Mouse (Mus musculus) liver, embryonic 14.5 days (tissue): Measurements from ENCODE around the gene Bbs7. TPM values are rescaled to one million over a fixed set of nuclear protein-coding genes. Genes with fewer than 3 reads are reported as not detected.

Experiments
- ATAC-seq: fragments of 200-750 bp; cut with Nextera tagmentation; 2 replicates; pipeline ENCODE4 v1.8.0; 2017; ENCODE audit warnings: moderate number of reproducible peaks, mild to moderate bottlenecking, moderate library complexity; ENCODE audit not compliant: insufficient read depth
- DNase-seq, 3 experiments: peaks; one replicate each; pipeline ENCODE4 v3.0.0-alpha.2; 2012 to 2013; ENCODE audit warnings: low read depth in 3 of 3, low spot score in 3 of 3
- H3K27ac ChIP-seq: fragments of 300-500 bp; sonication (generic); 2 replicates; pipeline ENCODE4 v1.5.1; 2014; ENCODE audit warnings: moderate library complexity, mild to moderate bottlenecking, control low read depth, inconsistent platforms
- H3K27me3 ChIP-seq: fragments of 300-500 bp; sonication (generic); 2 replicates; pipeline ENCODE4 v1.6.1; 2014; ENCODE audit warnings: mild to moderate bottlenecking, low read length, moderate library complexity; ENCODE audit not compliant: control insufficient read depth, insufficient read depth
- H3K36me3 ChIP-seq: fragments of 300-500 bp; sonication (generic); replicated peaks from 2 replicates; pipeline ENCODE4 v1.6.1; 2014; ENCODE audit warnings: low read depth; ENCODE audit not compliant: control insufficient read depth, insufficient read depth
- H3K4me1 ChIP-seq, 2 experiments: fragments of 200-500 bp in 1 of 2; fragments of 300-500 bp in 1 of 2; sonication (generic) in 1 of 2; replicated peaks; 2 replicates each; pipeline ENCODE4 v1.6.1; 2012 to 2014; ENCODE audit warnings: antibody characterized with exemption in 1 of 2, inconsistent platforms in 1 of 2, low read length in 1 of 2; ENCODE audit not compliant: control insufficient read depth in 2 of 2, insufficient read depth in 2 of 2
- H3K4me2 ChIP-seq: fragments of 300-500 bp; sonication (generic); 2 replicates; pipeline ENCODE4 v1.6.1; 2014; ENCODE audit warnings: low read depth, mild to moderate bottlenecking, control low read depth, moderate library complexity
- H3K4me3 ChIP-seq, 2 experiments: fragments of 200-500 bp in 1 of 2; fragments of 300-500 bp in 1 of 2; sonication (generic) in 1 of 2; 2 replicates each; pipeline ENCODE4 v1.5.1; 2012 to 2014; ENCODE audit warnings: low read depth in 2 of 2, low read length in 2 of 2, mild to moderate bottlenecking in 2 of 2, control low read depth in 1 of 2, inconsistent platforms in 1 of 2, moderate library complexity in 1 of 2; ENCODE audit not compliant: insufficient read depth in 1 of 2
- H3K9ac ChIP-seq: fragments of 300-500 bp; sonication (generic); replicated peaks from 2 replicates; pipeline ENCODE4 v1.6.1; 2014; ENCODE audit warnings: mild to moderate bottlenecking, control low read depth, moderate library complexity
- H3K9me3 ChIP-seq: fragments of 300-500 bp; sonication (generic); 2 replicates; pipeline ENCODE4 v1.6.1; 2016; ENCODE audit warnings: low read length, mixed read lengths; ENCODE audit not compliant: control insufficient read depth
- CTCF ChIP-seq: IDR thresholded peaks from 2 replicates; pipeline ENCODE4 v1.5.1; 2016; ENCODE audit warnings: antibody characterized with exemption, low read depth, control low read depth
- EP300 ChIP-seq: IDR thresholded peaks from 2 replicates; pipeline ENCODE4 v1.6.1; 2016; ENCODE audit warnings: antibody characterized with exemption, low read depth
- WGBS: fragments of 180-500 bp; shearing (Covaris S2); extraction: QIAGEN DNeasy Blood & Tissue Kit; methylation state at CpG from one replicate; pipeline ENCODE4 v1.1.7; 2014; ENCODE audit not compliant: insufficient replicate concordance; 5-methylcytosine and 5-hydroxymethylcytosine counted together
- polyA plus RNA-seq, 2 experiments: library from polyadenylated mRNA; depleted of rRNA in 1 of 2; stranded (reverse) in 1 of 2; unstranded in 1 of 2; fragments of >200 nt; fragmentation: Nextera tagmentation in 1 of 2; extraction: Ambion mirVana in 1 of 2; gene quantifications; 2 replicates each; pipeline versions ENCODE4 v1.2.1 to v1.2.3; 2012 to 2014

Bbs7 gene
- polyA plus RNA-seq, 2 experiments = 5.5 to 11.9 TPM

GRCm38 (mm10) chr3:36640787-36641186, 27.5 kb upstream of the Bbs7 start:
- no peak overlapping the region for H3K9ac ChIP-seq
- TF ChIP-seq EP300 (no peak), CTCF (peak; percentile 61)
- no peak overlapping the region for H3K27ac ChIP-seq
- no peak overlapping the region for H3K4me2 ChIP-seq
- ATAC-seq (no peak), DNase-seq (no peak)
- H3K36me3 ChIP-seq = no peaks in the 10 kb centered on the region
- no peaks in the 10 kb centered on the region; a peak in 1 of 4 replicates for H3K4me1 ChIP-seq
- no peaks in the 10 kb centered on the region for H3K27me3 ChIP-seq
- 51% methylated on average over 2 of the region's 2 CpGs for WGBS
- no peak overlapping the region for H3K4me3 ChIP-seq
- H3K9me3 ChIP-seq = no peaks in the 10 kb centered on the region

GRCm38 (mm10) chr3:36635449-36635848, 22.2 kb upstream of the Bbs7 start:
- ATAC-seq = no peak
- no peak overlapping the region for H3K4me2 ChIP-seq
- H3K9ac ChIP-seq = no peak overlapping the region
- no peaks in the 10 kb centered on the region for H3K36me3 ChIP-seq
- H3K4me3 ChIP-seq = no peak overlapping the region
- H3K9me3 ChIP-seq = no peaks in the 10 kb centered on the region
- no peaks in the 10 kb centered on the region for H3K27me3 ChIP-seq
- 19% methylated on average over 4 of the region's 4 CpGs for WGBS
- no peak overlapping the region for H3K27ac ChIP-seq
- TF ChIP-seq EP300 = no peak
- peak; percentile 76 for TF ChIP-seq CTCF
- H3K4me1 ChIP-seq = no peaks in the 10 kb centered on the region
- DNase-seq = no peak

GRCm38 (mm10) chr3:36626803-36627202, 13.5 kb upstream of the Bbs7 start:
- Histone ChIP-seq H3K9me3 (no peaks in the 10 kb centered on the region), H3K27me3 (no peaks in the 10 kb centered on the region), H3K4me3 (no peak overlapping the region), H3K27ac (no peak overlapping the region), H3K4me1 (no peaks in the 10 kb centered on the region), H3K4me2 (no peak overlapping the region), H3K36me3 (no peaks in the 10 kb centered on the region), H3K9ac (no peak overlapping the region)
- TF ChIP-seq CTCF = no peak
- no peak for TF ChIP-seq EP300
- 43% methylated on average over 2 of the region's 2 CpGs for WGBS
- DNase-seq (no peak), ATAC-seq (no peak)

- no peaks in the 10 kb centered on the region for H3K27me3 ChIP-seq
- DNase-seq = no peak
- 55% methylated on average over 7 of the region's 7 CpGs for WGBS
Observed at GRCm38 (mm10) chr3:36618181-36618580, 4.9 kb upstream of the Bbs7 start.

GRCm38 (mm10) chr3:36613908-36614255, 605 bp upstream of the Bbs7 start:
- Histone ChIP-seq H3K9me3 (no peaks in the 10 kb centered on the region), H3K36me3 (no peaks in the 10 kb centered on the region), H3K27me3 (no peaks in the 10 kb centered on the region), H3K4me2 (peak overlapping the region; percentile 77), H3K4me3 (no peak overlapping the region), H3K9ac (no peak overlapping the region), H3K4me1 (peaks cover 3 to 5% of the 10 kb centered on the region in 2 experiments; a peak in 2 of 4 replicates), H3K27ac (no peak overlapping the region)
- WGBS = 63% methylated on average over 5 of the region's 5 CpGs
- no peak for DNase-seq
- TF ChIP-seq EP300 = no peak
- no peak for ATAC-seq

More at GRCm38 (mm10) chr3:36618181-36618580, 4.9 kb upstream of the Bbs7 start:
- Histone ChIP-seq H3K4me3 (no peak overlapping the region), H3K27ac (no peak overlapping the region), H3K9me3 (no peaks in the 10 kb centered on the region), H3K4me1 (0 out of 4 replicates have a peak, but pooled peaks cover 0 to 2% of the 10 kb centered on the region in 2 experiments), H3K4me2 (0 out of 2 replicates have a peak overlapping the region, but pooled peaks have one; percentile 15), H3K36me3 (no peaks in the 10 kb centered on the region), H3K9ac (no peak overlapping the region)
- TF ChIP-seq EP300 (no peak), CTCF (no peak)
- no peak for ATAC-seq
